Mouse (Mus musculus) neural tube, embryonic 11.5 days (tissue): Measurements from ENCODE around the gene Clybl. TPM values are rescaled to one million over a fixed set of nuclear protein-coding genes. Genes with fewer than 3 reads are reported as not detected.

Experiments
- ATAC-seq: fragments of 200-750 bp; cut with Nextera tagmentation; 2 replicates; pipeline ENCODE4 v1.8.0; 2017; ENCODE audit warnings: moderate number of reproducible peaks, mild to moderate bottlenecking, moderate TSS enrichment, moderate library complexity; ENCODE audit not compliant: insufficient read depth, low FRiP score, low TSS enrichment
- DNase-seq: peaks from one replicate; pipeline ENCODE4 v3.0.0-alpha.2; 2015; ENCODE audit warnings: low spot score
- H3K27ac ChIP-seq: fragments of 300-500 bp; sonication (generic); 2 replicates; pipeline ENCODE4 v1.5.1; 2014; ENCODE audit warnings: low read depth, mild to moderate bottlenecking, low read length
- H3K27me3 ChIP-seq: fragments of 300-500 bp; sonication (generic); 2 replicates; pipeline ENCODE4 v1.6.1; 2014; ENCODE audit warnings: mild to moderate bottlenecking, low read length, mixed read lengths; ENCODE audit not compliant: control insufficient read depth, insufficient read depth
- H3K36me3 ChIP-seq: fragments of 300-500 bp; sonication (generic); 2 replicates; pipeline ENCODE4 v1.6.1; 2014; ENCODE audit warnings: mild to moderate bottlenecking, low read length, moderate library complexity, mixed read lengths; ENCODE audit not compliant: control insufficient read depth, insufficient read depth
- H3K4me1 ChIP-seq: fragments of 300-500 bp; sonication (generic); 2 replicates; pipeline ENCODE4 v1.6.1; 2014; ENCODE audit warnings: low read length, mixed read lengths; ENCODE audit not compliant: control insufficient read depth, insufficient read depth
- H3K4me2 ChIP-seq: fragments of 300-500 bp; sonication (generic); 2 replicates; pipeline ENCODE4 v1.6.1; 2014; ENCODE audit warnings: low read depth, mild to moderate bottlenecking, moderate library complexity
- H3K4me3 ChIP-seq: fragments of 300-500 bp; sonication (generic); 2 replicates; pipeline ENCODE4 v1.5.1; 2014; ENCODE audit warnings: low read depth, low read length
- H3K9ac ChIP-seq: fragments of 300-500 bp; sonication (generic); 2 replicates; pipeline ENCODE4 v1.6.1; 2014; ENCODE audit warnings: mild to moderate bottlenecking, low read length
- H3K9me3 ChIP-seq: fragments of 300-500 bp; sonication (generic); 2 replicates; pipeline ENCODE4 v1.6.1; 2016; ENCODE audit warnings: low read length; ENCODE audit not compliant: control insufficient read depth
- WGBS: fragments of 180-500 bp; shearing (Covaris S2); extraction: QIAGEN DNeasy Blood & Tissue Kit; methylation state at CpG from one replicate; pipeline ENCODE4 v1.1.7; 2014; 5-methylcytosine and 5-hydroxymethylcytosine counted together
- polyA plus RNA-seq: library from polyadenylated mRNA; unstranded; fragments of >200 nt; fragmentation: Nextera tagmentation; extraction: Ambion mirVana; gene quantifications from 2 replicates; pipeline ENCODE4 v1.2.1, GENCODE M21; 2014

The Clybl gene
- polyA plus RNA-seq, 1 experiment from 2014 or later, result 19.2 TPM

DNA sequence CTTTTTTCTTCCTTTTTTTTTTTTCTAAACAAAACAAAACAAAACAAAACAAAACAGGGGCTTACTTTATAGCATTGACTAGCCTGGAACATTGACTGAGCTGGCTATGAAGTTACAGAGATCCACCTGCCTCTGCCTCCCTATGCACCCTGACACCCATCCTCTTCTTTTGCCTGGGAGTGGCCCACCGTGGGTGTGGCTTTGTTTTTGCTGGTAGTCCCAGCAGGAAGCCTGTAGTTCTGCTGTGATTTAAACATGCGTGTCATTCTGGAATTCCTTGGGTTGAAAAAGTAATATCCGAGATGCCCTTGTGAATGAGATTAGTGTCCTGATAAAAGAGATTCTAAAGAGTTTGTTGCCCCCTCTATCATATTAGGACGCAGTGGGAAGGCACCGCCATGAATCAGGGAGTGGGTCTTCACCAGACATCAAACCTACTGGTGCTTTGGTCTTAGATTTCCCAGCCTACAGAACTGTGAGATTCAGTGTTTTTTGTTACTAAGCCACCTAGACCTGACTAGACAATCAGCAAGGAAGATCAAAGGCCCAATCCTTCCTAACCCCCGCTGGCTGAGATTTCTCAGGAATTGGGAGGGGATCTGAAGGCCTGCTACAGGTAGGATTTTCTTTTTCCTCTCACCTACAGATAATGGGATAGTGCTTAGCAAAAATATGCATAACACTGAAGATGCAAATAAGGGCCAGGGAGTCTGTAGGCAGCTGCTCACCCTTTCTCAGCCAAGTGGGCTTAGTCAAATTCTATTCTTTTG lies 160.3 kb downstream of the Clybl start:
- no peaks in the 10 kb centered on the region for H3K4me1 ChIP-seq
- no peaks in the 10 kb centered on the region for H3K9me3 ChIP-seq
- ATAC-seq (no peak), DNase-seq (no peak)
- H3K4me3 ChIP-seq, result no peak overlapping the region
- no peaks in the 10 kb centered on the region for H3K27me3 ChIP-seq
- no peak overlapping the region for H3K4me2 ChIP-seq
- 40% methylated on average over 6 of the region's 6 CpGs for WGBS
- no peak overlapping the region for H3K9ac ChIP-seq
- H3K36me3 ChIP-seq, result no peaks in the 10 kb centered on the region
- H3K27ac ChIP-seq, result no peak overlapping the region

DNA sequence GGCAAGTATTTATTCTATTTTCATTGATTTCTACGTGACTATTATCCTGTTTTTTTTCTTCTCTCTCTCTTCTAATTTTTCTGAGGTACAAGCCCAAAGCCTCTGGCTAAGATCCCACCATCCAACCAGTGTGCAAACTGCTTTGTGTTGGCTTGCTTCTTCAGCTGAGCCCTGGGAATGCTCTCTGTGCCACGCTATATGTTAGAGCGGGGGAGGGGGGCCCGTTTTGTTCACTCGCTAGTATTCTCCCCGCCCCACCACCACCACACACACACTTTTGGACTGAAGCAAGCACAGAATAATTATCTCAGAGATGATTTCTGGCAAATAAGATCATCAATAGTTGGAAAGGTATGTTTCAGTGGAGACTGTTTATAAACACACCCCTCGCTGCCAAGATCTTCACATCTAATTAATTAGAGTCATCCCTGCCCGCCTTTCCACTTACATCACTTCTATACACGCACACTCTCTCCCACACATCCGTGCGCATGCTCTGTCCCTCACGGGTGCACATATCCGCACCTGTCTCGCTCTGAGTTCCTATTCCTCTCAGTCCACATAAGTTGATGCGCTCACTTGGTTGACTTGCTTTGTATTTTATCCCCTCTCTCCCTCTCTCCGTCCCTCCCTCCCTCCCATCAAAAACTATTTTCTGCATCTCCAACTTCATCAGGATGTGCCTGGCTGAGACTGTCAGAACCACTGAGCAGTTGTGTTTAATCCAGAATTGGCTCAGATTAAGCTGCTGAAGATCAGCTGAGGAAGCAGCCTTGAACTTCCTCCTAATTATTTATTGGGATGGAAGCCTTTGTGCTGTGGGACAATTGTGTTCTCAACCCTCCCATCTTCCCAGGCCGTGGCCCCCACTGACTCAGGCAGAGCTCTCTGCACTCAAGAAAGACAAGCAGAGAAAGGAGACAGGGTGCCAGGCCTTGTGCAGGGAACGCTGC lies 163.0 kb downstream of the Clybl start:
- Histone ChIP-seq H3K4me2 (no peak overlapping the region), H3K27me3 (no peaks in the 10 kb centered on the region), H3K4me3 (no peak overlapping the region), H3K9me3 (no peaks in the 10 kb centered on the region), H3K36me3 (no peaks in the 10 kb centered on the region), H3K9ac (no peak overlapping the region), H3K27ac (no peak overlapping the region), H3K4me1 (no peaks in the 10 kb centered on the region)
- ATAC-seq (no peak), DNase-seq (no peak)
- 78% methylated on average over 18 of the region's 18 CpGs for WGBS

DNA sequence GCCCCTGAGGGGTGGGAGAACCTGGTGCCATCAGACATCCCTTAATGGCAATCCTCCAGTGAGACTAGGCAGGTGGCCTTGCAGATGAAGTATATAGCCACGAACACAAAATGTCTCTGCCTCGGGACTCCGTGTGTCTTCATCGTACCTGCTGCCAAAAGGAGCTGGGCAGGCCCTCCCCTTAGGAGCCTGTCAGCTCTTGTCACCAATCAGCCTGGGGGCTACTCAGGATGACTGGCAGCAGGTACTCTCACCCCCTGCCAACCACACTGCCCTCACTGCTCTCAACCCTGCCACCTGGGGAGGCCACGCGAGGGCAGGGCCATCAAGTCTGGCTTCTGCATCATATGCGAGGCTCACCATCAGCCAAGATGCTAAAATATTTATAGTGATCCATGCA lies 166.6 kb downstream of the Clybl start:
- no peak for ATAC-seq
- no peak overlapping the region for H3K9ac ChIP-seq
- no peak overlapping the region for H3K27ac ChIP-seq
- WGBS, result 92% methylated on average over 7 of the region's 7 CpGs
- no peak overlapping the region for H3K4me2 ChIP-seq
- H3K4me3 ChIP-seq, result no peak overlapping the region
- H3K27me3 ChIP-seq, result no peaks in the 10 kb centered on the region
- H3K36me3 ChIP-seq, result no peaks in the 10 kb centered on the region
- H3K9me3 ChIP-seq, result no peaks in the 10 kb centered on the region
- H3K4me1 ChIP-seq, result no peaks in the 10 kb centered on the region
- no peak for DNase-seq

DNA sequence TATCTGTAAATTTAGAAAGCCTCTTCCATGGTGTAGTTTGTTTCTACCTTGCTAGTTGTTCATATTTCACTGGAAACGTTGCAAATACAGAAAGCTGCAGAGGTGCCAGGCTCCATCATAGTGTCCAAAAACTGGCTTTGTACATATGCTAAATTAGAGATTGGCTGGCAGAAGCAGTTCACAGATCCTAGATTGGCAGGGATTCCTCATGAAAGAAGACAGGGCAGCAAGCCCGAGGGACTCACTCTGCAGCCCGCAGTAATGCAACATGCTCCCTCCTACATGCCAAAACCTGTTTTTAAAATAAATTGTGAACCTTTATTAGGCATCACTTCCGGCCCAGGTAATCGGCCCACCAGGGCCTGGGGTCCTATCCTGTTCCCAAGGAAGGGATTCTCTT lies 167.8 kb downstream of the Clybl start:
- Histone ChIP-seq H3K9me3 (no peaks in the 10 kb centered on the region), H3K4me2 (no peak overlapping the region), H3K36me3 (no peaks in the 10 kb centered on the region), H3K27me3 (no peaks in the 10 kb centered on the region), H3K27ac (no peak overlapping the region), H3K9ac (no peak overlapping the region), H3K4me1 (no peaks in the 10 kb centered on the region), H3K4me3 (no peak overlapping the region)
- ATAC-seq (no peak), DNase-seq (no peak)
- 91% methylated on average over 5 of the region's 5 CpGs for WGBS

DNA sequence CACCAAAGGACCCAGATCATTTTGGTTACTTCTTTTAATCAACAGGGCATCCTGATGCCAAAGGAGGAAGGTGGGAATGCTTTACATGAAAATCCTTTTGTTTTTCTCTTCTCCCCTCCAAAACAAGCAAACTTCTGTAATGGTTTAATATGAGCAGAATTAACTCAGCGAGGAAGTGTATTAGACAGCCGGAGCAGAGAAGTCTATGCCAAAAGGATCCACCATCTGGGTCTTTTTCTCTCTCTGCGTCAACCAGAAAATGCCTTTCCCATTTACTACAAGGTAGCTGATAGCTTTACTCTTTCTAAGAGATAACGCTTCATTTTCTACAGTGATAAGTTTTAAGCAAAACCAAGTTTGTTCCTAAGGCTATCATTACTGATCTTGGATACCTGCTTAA lies 168.3 kb downstream of the Clybl start:
- Histone ChIP-seq H3K9ac (no peak overlapping the region), H3K36me3 (no peaks in the 10 kb centered on the region), H3K4me3 (no peak overlapping the region), H3K4me2 (no peak overlapping the region), H3K4me1 (no peaks in the 10 kb centered on the region), H3K9me3 (no peaks in the 10 kb centered on the region), H3K27me3 (no peaks in the 10 kb centered on the region), H3K27ac (no peak overlapping the region)
- 96% methylated on average over 4 of the region's 4 CpGs for WGBS
- DNase-seq (no peak), ATAC-seq (no peak)

DNA sequence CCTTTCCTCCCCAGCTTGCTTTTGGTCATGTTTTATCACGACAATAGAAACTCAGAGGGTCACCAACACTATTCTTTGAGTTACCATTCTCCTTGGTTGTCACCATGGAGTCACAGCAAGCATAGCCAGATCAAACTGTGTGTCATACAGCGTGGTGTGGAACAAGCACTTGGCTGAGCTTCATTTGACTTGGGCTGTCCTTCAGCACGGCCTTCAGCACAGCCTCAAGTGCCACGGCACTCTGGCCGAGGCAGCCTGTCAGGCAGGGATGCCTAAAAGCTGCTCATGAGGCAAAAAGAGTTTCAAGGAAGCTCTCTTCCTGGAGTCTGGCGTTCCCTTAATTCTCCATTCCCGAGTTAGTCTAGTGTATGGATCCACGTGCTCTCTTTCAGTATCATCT lies 169.3 kb downstream of the Clybl start:
- ATAC-seq, result no peak
- Histone ChIP-seq H3K4me2 (no peak overlapping the region), H3K4me3 (no peak overlapping the region), H3K4me1 (no peaks in the 10 kb centered on the region), H3K9me3 (no peaks in the 10 kb centered on the region), H3K27me3 (no peaks in the 10 kb centered on the region), H3K36me3 (no peaks in the 10 kb centered on the region), H3K27ac (no peak overlapping the region), H3K9ac (no peak overlapping the region)
- DNase-seq, result no peak
- 91% methylated on average over 8 of the region's 8 CpGs for WGBS

DNA sequence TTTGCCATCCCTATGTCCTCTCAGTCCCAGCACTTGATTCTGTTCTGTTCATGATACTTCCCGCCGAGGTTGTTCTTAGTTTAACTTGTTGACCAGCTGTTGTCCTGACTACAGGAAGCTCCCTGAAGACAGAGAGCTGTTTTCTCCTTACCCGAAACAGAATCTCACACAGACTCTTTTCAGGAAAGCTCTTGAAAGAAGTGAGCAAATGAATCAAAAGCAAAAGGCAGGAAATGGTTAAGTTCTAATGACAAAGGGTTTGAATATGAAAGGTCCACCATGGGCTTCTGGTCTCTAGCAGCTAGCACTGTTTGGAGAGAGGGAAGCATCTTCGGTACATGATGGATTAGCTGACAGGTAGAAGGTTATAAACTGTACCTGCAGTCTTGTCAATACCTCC lies 175.8 kb downstream of the Clybl start:
- H3K9me3 ChIP-seq, result no peaks in the 10 kb centered on the region
- no peak overlapping the region for H3K9ac ChIP-seq
- 81% methylated on average over 4 of the region's 4 CpGs for WGBS
- no peak for ATAC-seq
- no peaks in the 10 kb centered on the region for H3K36me3 ChIP-seq
- no peaks in the 10 kb centered on the region for H3K27me3 ChIP-seq
- no peaks in the 10 kb centered on the region for H3K4me1 ChIP-seq
- DNase-seq, result no peak
- no peak overlapping the region for H3K4me2 ChIP-seq
- H3K27ac ChIP-seq, result no peak overlapping the region
- no peak overlapping the region for H3K4me3 ChIP-seq

DNA sequence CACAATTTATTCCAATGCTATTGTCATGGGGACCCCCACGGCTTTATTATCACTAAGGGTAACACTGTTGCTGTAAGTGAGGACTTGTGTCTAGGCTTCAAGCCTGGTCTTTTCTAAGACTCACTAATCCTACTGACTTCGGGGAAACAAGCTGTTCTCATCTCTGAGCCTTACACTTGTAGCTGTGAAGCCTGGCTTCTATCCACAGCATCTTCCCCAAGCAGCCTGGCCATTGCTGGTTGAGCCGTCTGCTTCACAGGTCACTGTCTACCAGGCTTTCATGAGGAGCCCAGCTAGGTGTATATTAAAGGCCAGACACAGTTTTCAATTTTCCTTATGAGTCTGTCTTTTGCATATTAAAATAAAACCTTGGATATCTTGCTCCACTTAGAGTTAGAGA lies 177.1 kb downstream of the Clybl start:
- H3K27ac ChIP-seq, result no peak overlapping the region
- H3K36me3 ChIP-seq, result no peaks in the 10 kb centered on the region
- H3K4me1 ChIP-seq, result no peaks in the 10 kb centered on the region
- no peak overlapping the region for H3K4me3 ChIP-seq
- ATAC-seq (no peak), DNase-seq (no peak)
- no peaks in the 10 kb centered on the region for H3K27me3 ChIP-seq
- WGBS, result 85% methylated on average over 3 of the region's 3 CpGs
- H3K9me3 ChIP-seq, result no peaks in the 10 kb centered on the region
- H3K9ac ChIP-seq, result no peak overlapping the region
- no peak overlapping the region for H3K4me2 ChIP-seq
